Mouse (Mus musculus) bone marrow macrophage, adult 2 months (primary cell): ENCODE data around the gene Gba.

Source experiments
- CTCF ChIP-seq: IDR thresholded peaks from 2 replicates; pipeline ENCODE4 v1.5.1; 2012; ENCODE audit warnings: low read depth, mild to moderate bottlenecking, low read length, moderate library complexity
- POLR2A ChIP-seq: IDR thresholded peaks from 2 replicates; pipeline ENCODE4 v1.6.1; 2012; ENCODE audit warnings: mild to moderate bottlenecking, low read depth, low read length, borderline replicate concordance

- TF ChIP-seq POLR2A, result no peak
- no peak for TF ChIP-seq CTCF
Measured at GRCm38 (mm10) chr3:89199839-89200238, 2.9 kb upstream of the Gba start.
